25 mouse cellular contexts compared by ENCODE assay signal in the genomic region with DNA sequence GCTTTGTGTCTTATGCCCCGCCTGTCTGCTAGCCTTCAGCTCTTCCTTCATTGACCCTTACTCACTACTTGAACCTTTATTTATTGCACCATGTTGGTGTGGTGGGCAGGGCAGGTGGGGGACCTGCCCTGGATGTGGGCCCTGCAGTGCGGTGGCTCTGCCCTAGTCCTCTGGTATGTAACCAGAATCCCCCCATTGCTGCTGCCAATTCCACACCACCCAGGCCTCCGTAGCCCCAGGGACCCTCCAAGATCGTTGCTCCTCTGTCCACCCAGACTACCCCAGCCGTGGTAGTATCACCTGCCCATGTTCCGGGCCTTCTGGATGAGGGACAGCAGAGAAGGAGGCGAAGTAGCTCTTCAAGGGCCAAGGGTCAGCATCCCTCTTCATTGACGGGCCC. TPM values are rescaled to one million over a fixed set of nuclear protein-coding genes. Genes with fewer than 3 reads are reported as not detected.
DNase-seq lines count a peak whose midpoint lies in the region; TF ChIP-seq lines count a peak whose summit lies in the region.
"Had no signal": no experiment of that assay in that cellular context is flagged by ENCODE, and none has a peak within 500 bp of the region (broad histone marks: within the 10 kb centered on the region; RNA-seq: fewer than 3 reads in every experiment).

No protein-coding gene starts in this region.

- H3K4me2 ChIP-seq in CH12.LX (ENCODE audit: insufficient read depth, low read depth, poor library complexity, severe bottlenecking) = peak overlapping the region; percentile 80; the same call in 1 of the 2 replicates
- H3K4me2 ChIP-seq: embryonic facial prominence, embryonic 13.5 days; embryonic facial prominence, embryonic 15.5 days; forebrain, embryonic 12.5 days had no signal

- TF ChIP-seq EP300 in CH12.LX (IDR thresholded peaks at IDR 0.05; ENCODE audit: low read length) = no peak

- DNase-seq in cerebellum, adult 11-12 months = peak; percentile 48
- DNase-seq in cerebellum, adult 18-20 months = no peak
- no peak for DNase-seq in gastrocnemius, adult 2 months
- DNase-seq in gastrocnemius, postnatal 10 days = no peak
- DNase-seq in testis, postnatal 10 days (ENCODE audit: low spot score) = no peak
- no peak for DNase-seq in CH12.LX (ENCODE audit: extremely low read depth)
- DNase-seq in layer of hippocampus, postnatal 14 days (ENCODE audit: low spot score in 2 of 2) = no peak
- DNase-seq: adrenal gland, adult 2 months; adrenal gland, postnatal 10 days; adrenal gland, postnatal 25 days; B cell, adult 2 months; cerebellum, adult 11 months; cerebellum, adult 8-10 months; cerebellum, postnatal 10 days; cerebellum, postnatal 25 days; embryo, embryonic 11 days had no signal

- peaks cover 22% of the 10 kb centered on the region for H3K4me1 ChIP-seq in testis, adult 2 months (ENCODE audit: control insufficient read depth, insufficient read depth, low read length)
- peaks cover 38 to 65% of the 10 kb centered on the region in 2 experiments for H3K4me1 ChIP-seq in CH12.LX (ENCODE audit: control insufficient read depth in 1 of 2, insufficient read depth in 2 of 2)

- no peak for TF ChIP-seq CTCF in gastrocnemius, adult 2 months (IDR thresholded peaks at IDR 0.05)
- no peak for TF ChIP-seq CTCF in testis, adult 2 months (IDR thresholded peaks at IDR 0.05; ENCODE audit: control insufficient read depth, insufficient read depth, insufficient replicate concordance, low read depth, low read length)
- TF ChIP-seq CTCF in CH12.LX (conservative IDR thresholded peaks at IDR 0.05 in 1 of 2, IDR thresholded peaks at IDR 0.05 in 1 of 2; ENCODE audit: low read depth in 2 of 2, low read length in 2 of 2) = no peak

- dilution Hi-C loops in CH12.LX (cut with MboI; ENCODE audit: extremely low pct_ligation_motif_present, extremely low pct_unique_long_range_greater_than_20kb, low sequenced_read_pairs) = no loop called here

- in situ Hi-C loops in CH12.LX (cut with MboI; ENCODE audit: low pct_ligation_motif_present, low pct_unique_long_range_greater_than_20kb, low sequenced_read_pairs) = loop anchor here (5.0 kb wide), 1 partner anchor 34 kb away; no protein-coding TSS in a partner anchor

- TF ChIP-seq POLR2A in testis, adult 2 months (IDR thresholded peaks at IDR 0.05; ENCODE audit: control insufficient read depth, low read depth, low read length) = no peak
- TF ChIP-seq POLR2A in CH12.LX (IDR thresholded peaks at IDR 0.05; ENCODE audit: low read depth, low read length) = no peak; the same call in 1 of the 2 replicates

- peak overlapping the region; percentile 98; the same call in 1 of the 2 replicates for H3K9ac ChIP-seq in CH12.LX (ENCODE audit: insufficient read depth, low read depth)
- H3K9ac ChIP-seq: embryonic facial prominence, embryonic 13.5 days; embryonic facial prominence, embryonic 15.5 days; forebrain, embryonic 12.5 days had no signal

- H3K9me3 ChIP-seq in CH12.LX (replicated peaks; ENCODE audit: low read length) = peaks cover 6% of the 10 kb centered on the region
- H3K9me3 ChIP-seq: embryonic facial prominence, embryonic 15.5 days; forebrain, embryonic 10.5 days; forebrain, embryonic 12.5 days had no signal

- H3K27me3 ChIP-seq in testis, adult 2 months (ENCODE audit: control insufficient read depth, insufficient read depth, low read length) = no peaks in the 10 kb centered on the region; the same call in 1 of the 2 replicates
- no peaks in the 10 kb centered on the region for H3K27me3 ChIP-seq in CH12.LX (replicated peaks)

- H3K4me3 ChIP-seq in gastrocnemius, adult 2 months = peak overlapping the region; percentile 89
- peak overlapping the region; percentile 55 for H3K4me3 ChIP-seq in testis, adult 2 months (ENCODE audit: control insufficient read depth, low read depth, low read length)
- H3K4me3 ChIP-seq in CH12.LX (replicated peaks in 1 of 3; ENCODE audit: low read depth in 2 of 3, low read length in 2 of 3, poor library complexity in 1 of 3) = peak overlapping the region in 2 of 3 experiments; percentile 97 to 98
- H3K4me3 ChIP-seq: embryonic facial prominence, embryonic 13.5 days; embryonic facial prominence, embryonic 15.5 days; erythroblast, embryonic 14.5 days; forebrain, embryonic 10.5 days; forebrain, embryonic 12.5 days had no signal

- peak overlapping the region; percentile 97 for H3K27ac ChIP-seq in gastrocnemius, adult 2 months
- no peak overlapping the region for H3K27ac ChIP-seq in testis, adult 2 months (ENCODE audit: control insufficient read depth, insufficient read depth, low read depth, low read length)
- no peak overlapping the region for H3K27ac ChIP-seq in CH12.LX (ENCODE audit: insufficient read depth, low read depth)
- H3K27ac ChIP-seq: embryonic facial prominence, embryonic 13.5 days; embryonic facial prominence, embryonic 15.5 days; forebrain, embryonic 10.5 days; forebrain, embryonic 12.5 days had no signal

- no peak for TF ChIP-seq RAD21 in CH12.LX (IDR thresholded peaks at IDR 0.05; ENCODE audit: low read depth, low read length)

- H3K36me3 ChIP-seq in testis, adult 2 months (ENCODE audit: control insufficient read depth, insufficient read depth, low read length) = no peaks in the 10 kb centered on the region
- H3K36me3 ChIP-seq in CH12.LX (replicated peaks in 1 of 2; ENCODE audit: control insufficient read depth in 1 of 2, insufficient read depth in 1 of 2, low read length in 1 of 2) = peaks cover 33 to 40% of the 10 kb centered on the region in 2 experiments
- H3K36me3 ChIP-seq: embryonic facial prominence, embryonic 13.5 days; embryonic facial prominence, embryonic 15.5 days; forebrain, embryonic 10.5 days; forebrain, embryonic 12.5 days had no signal

- H3K79me2 ChIP-seq in CH12.LX (replicated peaks; ENCODE audit: control insufficient read depth, extremely low read depth, insufficient read depth, poor library complexity, severe bottlenecking) = peaks cover 29% of the 10 kb centered on the region

- intact Hi-C loops in gastrocnemius, adult 2 months (cut with DNase I) = no loop called here

TF ChIP-seq in CH12.LX, 34 proteins besides CTCF, POLR2A, EP300 and RAD21:
- TF ChIP-seq MAX (IDR thresholded peaks at IDR 0.05; ENCODE audit: low read length) = no peak
- no peak for TF ChIP-seq HCFC1 (IDR thresholded peaks at IDR 0.05; ENCODE audit: low read depth, low read length)
- TF ChIP-seq ELF1 (IDR thresholded peaks at IDR 0.05; ENCODE audit: low read depth, low read length) = no peak
- no peak for TF ChIP-seq NELFE (IDR thresholded peaks at IDR 0.05; ENCODE audit: low read depth, low read length)
- TF ChIP-seq KAT2A (IDR thresholded peaks at IDR 0.05; ENCODE audit: insufficient replicate concordance, low read length) = no peak
- no peak for TF ChIP-seq IRF4 (IDR thresholded peaks at IDR 0.05; ENCODE audit: low read depth, low read length)
- TF ChIP-seq MYC (IDR thresholded peaks at IDR 0.05; ENCODE audit: low read depth, low read length) = no peak
- no peak for TF ChIP-seq RCOR1 (conservative IDR thresholded peaks at IDR 0.05; ENCODE audit: low read depth, low read length)
- TF ChIP-seq SMC3 (IDR thresholded peaks at IDR 0.05; ENCODE audit: low read depth, low read length) = no peak
- no peak for TF ChIP-seq CHD1 (IDR thresholded peaks at IDR 0.05; ENCODE audit: low read depth, low read length)
- no peak for TF ChIP-seq USF2 (conservative IDR thresholded peaks at IDR 0.05; ENCODE audit: low read depth, low read length)
- no peak for TF ChIP-seq TBP (conservative IDR thresholded peaks at IDR 0.05; ENCODE audit: low read depth, low read length)
TF ChIP-seq in CH12.LX: peak in this region for 0.

RNA-seq across cellular contexts. Expression of a gene that starts 2.7 kb away (rescaled TPM):
- total RNA-seq in gastrocnemius, adult 2 months (2021) = 10 to 100 TPM; 30.1 to 90.4 TPM
- 10 to 100 TPM in 1 of 2 experiments, 1 to 10 TPM in 1; 7.0 to 18.8 TPM for total RNA-seq in gastrocnemius, postnatal 10 days (2021)
- polyA plus RNA-seq in testis, adult 2 months (2012; rRNA removed) = 3.5 and 3.6 TPM in 2 replicates
- total RNA-seq in CH12.LX (2012; rRNA removed) (47.5 and 95.6 TPM in 2 replicates), CH12.LX (2014; rRNA removed) (47.2 and 49.2 TPM in 2 replicates)
- 33.3 and 33.4 TPM in 2 replicates for polyA plus RNA-seq in CH12.LX (2012; ENCODE audit: insufficient read length, low read depth)
- 1 to 10 TPM; 6.6 to 7.8 TPM for total RNA-seq in layer of hippocampus, postnatal 14 days (2021)
- total RNA-seq: common myeloid progenitor, adult 5-6 weeks had no signal
- polyA plus RNA-seq: CD4-positive, CD25-positive, alpha-beta regulatory T cell, adult 4 months had no signal

RNA-seq across cellular contexts. Expression of a gene that starts 28.1 kb away (rescaled TPM):
- 1 to 10 TPM; 3.8 to 4.8 TPM for total RNA-seq in gastrocnemius, adult 2 months (2021)
- 10 to 100 TPM; 12.6 to 12.9 TPM for total RNA-seq in gastrocnemius, postnatal 10 days (2021)
- 0.54 and 0.59 TPM in 2 replicates for polyA plus RNA-seq in testis, adult 2 months (2012; rRNA removed)
- total RNA-seq in CH12.LX (2012; rRNA removed) (0.13 TPM in 1 of 2 replicates, not detected in the other), CH12.LX (2014; rRNA removed) (0.12 TPM in 1 of 2 replicates, not detected in the other)
- polyA plus RNA-seq in CH12.LX (2012; ENCODE audit: insufficient read length, low read depth) = not detected in 2 replicates
- total RNA-seq in layer of hippocampus, postnatal 14 days (2021) = 1 to 10 TPM; 5.6 to 6.3 TPM
- total RNA-seq: common myeloid progenitor, adult 5-6 weeks; MEL had no signal
- polyA plus RNA-seq: CD4-positive, CD25-positive, alpha-beta regulatory T cell, adult 4 months had no signal

Comparison
In these comparisons a context has a peak if more than half of its experiments do, and no peak if none do; other contexts are left out.
1. RNA of a gene that starts 28.1 kb away (total RNA-seq): 12.6 to 12.9 TPM in gastrocnemius, postnatal 10 days, 5.6 to 6.3 TPM in layer of hippocampus, postnatal 14 days and 3.8 to 4.8 TPM in gastrocnemius, adult 2 months; 0.12 to 0.13 TPM in CH12.LX; every median in the first group is over 4 times any median in the second.
2. Peak in every context shown above with its lines, with median percentiles within 50 percentile points of each other: H3K4me3 ChIP-seq.